Mouse (Mus musculus) cerebellum, postnatal 10 days (tissue): ENCODE measurements around the gene Gm11567.
"Not testable (repeated sequence)": the region's sequence is repeated elsewhere in the genome, so short reads cannot be mapped to it uniquely, and the experiment has no call there.

ENCODE experiments used
- DNase-seq, 2 experiments: peaks; one replicate each; pipeline ENCODE4 v3.0.0; 2021; ENCODE audit warnings: mixed read lengths in 2 of 2

Gm11567 gene

DNA sequence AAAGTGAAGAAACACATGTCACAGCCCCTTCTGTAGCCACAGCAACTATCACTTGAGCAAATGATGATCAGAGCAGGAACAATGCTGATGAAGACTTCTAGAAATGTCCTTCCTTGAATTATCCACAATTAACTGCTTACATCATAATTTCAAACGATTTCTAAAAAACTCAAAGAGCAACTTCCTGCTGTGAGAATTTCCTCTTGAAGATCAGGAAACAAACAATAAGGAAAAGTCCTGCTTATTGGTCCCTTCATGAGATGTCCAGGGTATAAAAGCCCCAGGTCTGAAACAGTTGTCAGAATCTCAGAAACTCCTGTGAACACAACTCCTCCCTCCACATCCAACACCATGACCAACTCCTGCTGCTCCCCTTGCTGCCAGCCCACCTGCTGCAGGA is at the start of gene Gm11567:
Gene Gm11567, plus strand, starts transcription at position 301 of the 400 bp plus-strand sequence.
- not testable (repeated sequence) for DNase-seq

DNA sequence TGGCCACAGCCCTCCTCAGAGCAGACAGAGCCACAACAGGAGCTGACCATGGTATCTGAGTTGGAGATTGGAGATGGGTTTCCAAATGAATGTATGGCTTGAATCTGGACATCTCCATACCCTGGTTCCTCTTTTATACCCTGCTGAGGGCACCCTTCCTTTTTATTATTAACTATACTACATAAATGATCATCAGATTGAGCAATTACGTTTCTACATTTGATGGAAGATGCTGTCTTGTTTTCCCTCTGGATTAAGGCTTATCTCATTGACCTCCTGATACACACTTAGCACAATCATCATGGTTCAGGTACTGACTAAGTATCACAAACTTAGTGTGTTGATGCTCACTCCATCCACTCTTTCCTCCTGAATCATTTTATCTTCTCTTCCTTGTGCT is 41.0 kb upstream of the Gm11567 start, which contains the start of gene 2300003K06Rik:
Gene 2300003K06Rik, minus strand, starts transcription at position 101 of the 400 bp plus-strand sequence.
- no peak for DNase-seq

DNA sequence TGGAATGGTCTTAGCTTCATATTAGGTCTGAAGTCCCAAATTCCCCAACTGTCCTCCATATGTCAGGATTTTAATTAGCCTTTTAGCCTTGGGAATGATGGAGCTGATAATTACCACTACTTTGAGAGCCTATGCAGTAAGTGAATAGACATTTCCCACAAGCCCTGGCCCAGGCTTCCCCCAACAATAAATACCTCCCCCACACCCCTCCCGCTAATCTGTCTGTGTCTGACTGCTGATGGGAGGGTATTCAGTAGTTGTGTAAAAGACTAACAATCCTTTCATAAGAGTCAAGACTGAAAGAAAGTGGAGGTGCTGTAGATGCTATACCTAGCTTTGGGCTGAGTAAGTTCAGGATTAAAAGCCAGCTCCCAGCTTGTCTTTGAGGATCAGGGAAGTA is 36.8 kb upstream of the Gm11567 start:
- DNase-seq: peak in 1 of 2 experiments; percentile 3

DNA sequence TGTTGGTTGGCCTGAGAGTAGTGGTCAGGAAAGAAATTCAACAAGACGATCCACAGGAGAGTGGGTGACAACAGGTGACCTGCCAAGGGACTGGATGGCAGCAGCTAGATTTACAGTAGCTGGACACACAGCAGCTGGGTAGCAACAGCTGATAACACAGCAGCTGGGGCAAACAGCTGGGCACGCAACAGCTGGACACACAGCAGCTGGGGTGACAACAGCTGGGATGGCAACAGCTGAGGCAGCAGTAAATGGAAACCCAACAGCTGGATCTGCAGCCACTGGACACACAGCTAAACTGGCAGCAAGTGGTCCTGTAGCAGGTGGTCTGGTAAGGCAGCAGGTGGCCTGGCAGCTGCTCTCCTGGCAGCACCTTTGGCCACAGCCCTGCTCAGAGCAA is 32.2 kb upstream of the Gm11567 start:
- DNase-seq: peak; percentile 8 to 11

DNA sequence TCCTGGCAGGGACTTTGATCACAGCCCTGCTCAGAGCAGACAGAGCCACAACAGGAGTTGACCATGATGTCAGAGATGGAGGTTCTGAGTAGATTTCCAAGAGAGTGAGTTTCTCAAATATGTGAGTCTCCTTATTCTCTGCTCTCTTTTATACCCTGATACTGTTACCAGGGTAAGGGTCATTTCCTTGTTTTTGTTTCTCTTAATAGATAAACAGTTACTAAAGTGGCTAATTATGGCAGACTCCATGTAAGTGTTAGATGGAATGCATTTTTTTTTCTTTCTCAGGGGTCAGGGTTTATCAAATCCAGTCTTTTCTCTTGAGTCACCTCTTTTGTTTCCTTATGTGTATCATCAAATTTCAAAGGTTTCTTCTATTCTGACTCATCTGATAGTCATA is 27.5 kb upstream of the Gm11567 start, which contains the start of gene Krtap4-16:
Gene Krtap4-16, minus strand, starts transcription at position 101 of the 400 bp plus-strand sequence.
- DNase-seq: no peak

DNA sequence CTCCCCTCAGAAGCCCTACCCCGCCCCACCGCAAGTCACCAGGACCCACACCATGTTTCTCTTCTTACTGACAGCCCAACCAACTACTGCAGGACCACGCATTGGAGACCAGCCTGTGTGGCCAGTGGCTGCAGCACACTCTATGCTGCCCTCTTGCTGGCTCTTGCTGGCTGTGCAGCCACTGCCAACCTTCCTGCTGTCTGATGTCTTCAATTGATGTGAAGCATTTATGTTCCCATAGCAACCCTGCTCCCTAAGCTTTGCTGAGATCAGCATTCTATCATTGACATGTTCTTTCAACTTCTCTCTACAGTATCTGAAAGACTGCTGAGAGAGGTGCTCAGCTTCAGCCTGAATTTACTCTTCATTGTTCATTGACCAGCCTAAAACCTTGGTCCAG is 24.9 kb upstream of the Gm11567 start:
- DNase-seq: peak; percentile 14 to 31

DNA sequence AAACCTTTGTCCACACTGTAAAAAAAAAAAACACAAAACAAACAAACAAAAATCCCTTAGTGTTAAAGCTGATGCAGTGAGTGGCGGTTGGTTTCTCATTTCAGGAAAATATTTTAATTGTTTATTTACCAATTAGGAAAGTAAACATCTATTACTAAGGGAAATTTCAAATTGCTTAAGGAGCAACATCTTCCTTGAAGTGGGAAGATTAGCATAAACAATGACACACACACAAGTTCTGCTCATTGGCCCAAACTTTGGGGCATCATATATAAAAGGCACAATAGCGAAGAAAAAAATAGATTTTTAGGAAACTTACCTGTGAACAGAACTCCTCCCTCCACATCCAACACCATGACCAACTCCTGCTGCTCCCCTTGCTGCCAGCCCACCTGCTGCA is 21.4 kb upstream of the Gm11567 start, which contains the start of gene Gm11568:
Gene Gm11568, plus strand, starts transcription at position 301 of the 400 bp plus-strand sequence.
- no peak for DNase-seq

DNA sequence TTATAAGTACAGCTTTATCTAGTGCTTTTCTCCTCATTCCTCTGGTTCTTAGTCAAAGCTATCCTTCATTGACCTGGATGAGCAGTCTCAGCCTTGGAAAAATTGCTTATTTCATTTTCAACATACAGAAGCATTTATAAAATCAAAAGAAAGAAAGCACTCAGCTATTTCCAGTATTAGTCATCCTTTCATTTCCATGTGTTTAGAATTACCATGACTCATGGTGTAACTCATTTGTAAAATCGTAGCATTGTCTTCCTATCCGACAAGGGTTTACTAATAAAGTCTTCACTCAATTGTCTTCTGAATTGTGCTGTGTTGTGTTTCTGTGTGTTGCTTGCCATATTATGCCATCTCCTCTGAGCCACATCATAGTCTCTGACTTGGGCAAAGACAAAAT is 20.2 kb upstream of the Gm11567 start:
- no peak for DNase-seq

DNA sequence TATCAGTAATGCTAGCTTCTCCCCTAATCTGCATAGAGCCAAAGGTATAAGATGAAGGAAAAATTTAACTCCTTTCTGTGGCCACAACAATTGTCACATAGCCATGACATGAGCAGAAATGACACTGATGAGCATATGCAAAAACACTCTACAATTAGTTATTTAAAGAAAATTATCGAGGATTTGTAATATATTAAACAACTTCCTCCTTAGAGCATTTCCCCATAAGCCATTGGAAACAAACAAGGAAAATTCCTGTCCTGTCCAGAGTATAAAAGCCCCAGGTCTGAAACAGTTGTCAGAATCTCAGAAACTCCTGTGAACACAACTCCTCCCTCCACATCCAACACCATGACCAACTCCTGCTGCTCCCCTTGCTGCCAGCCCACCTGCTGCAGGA is 14.8 kb upstream of the Gm11567 start, which contains the start of gene Gm11559:
Gene Gm11559, plus strand, starts transcription at position 301 of the 400 bp plus-strand sequence.
- not testable (repeated sequence) for DNase-seq

DNA sequence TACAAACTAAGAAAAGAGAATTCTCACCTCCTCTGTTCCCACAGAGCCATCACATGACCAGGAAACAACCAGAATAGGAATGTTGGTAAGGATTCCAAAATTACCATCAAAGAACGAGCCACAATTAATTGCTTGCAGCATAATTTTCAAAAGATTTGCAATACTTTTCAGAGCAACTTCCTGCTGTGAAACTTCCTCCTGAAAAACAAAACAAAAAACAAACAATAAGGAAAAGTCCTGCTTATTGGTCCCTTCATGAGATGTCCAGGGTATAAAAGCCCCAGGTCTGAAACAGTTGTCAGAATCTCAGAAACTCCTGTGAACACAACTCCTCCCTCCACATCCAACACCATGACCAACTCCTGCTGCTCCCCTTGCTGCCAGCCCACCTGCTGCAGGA is 5.9 kb upstream of the Gm11567 start, which contains the start of gene Krtap9-1:
Gene Krtap9-1, plus strand, starts transcription at position 301 of the 400 bp plus-strand sequence.
- DNase-seq: not testable (repeated sequence)

DNA sequence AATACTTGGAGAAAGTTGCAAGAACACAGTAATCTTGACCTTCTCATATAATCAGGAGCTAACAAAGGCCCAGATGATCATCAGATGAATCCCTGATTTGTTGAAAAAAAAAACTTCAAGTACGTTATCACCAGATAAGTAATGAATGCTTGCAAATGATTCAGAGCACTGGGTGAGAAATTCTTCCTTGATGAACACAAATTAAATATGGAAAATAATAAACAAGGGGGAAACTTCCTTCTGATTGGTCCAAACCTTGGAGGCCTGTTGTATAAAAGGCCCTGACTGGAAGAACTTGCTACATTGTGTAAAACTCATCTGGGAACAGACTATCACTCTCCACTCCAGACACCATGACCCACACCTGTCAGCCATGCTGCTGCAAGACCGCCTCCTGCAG is 28.6 kb downstream of the Gm11567 start, which contains the start of gene Krtap31-1:
Gene Krtap31-1, plus strand, starts transcription at position 301 of the 400 bp plus-strand sequence.
- no peak for DNase-seq

DNA sequence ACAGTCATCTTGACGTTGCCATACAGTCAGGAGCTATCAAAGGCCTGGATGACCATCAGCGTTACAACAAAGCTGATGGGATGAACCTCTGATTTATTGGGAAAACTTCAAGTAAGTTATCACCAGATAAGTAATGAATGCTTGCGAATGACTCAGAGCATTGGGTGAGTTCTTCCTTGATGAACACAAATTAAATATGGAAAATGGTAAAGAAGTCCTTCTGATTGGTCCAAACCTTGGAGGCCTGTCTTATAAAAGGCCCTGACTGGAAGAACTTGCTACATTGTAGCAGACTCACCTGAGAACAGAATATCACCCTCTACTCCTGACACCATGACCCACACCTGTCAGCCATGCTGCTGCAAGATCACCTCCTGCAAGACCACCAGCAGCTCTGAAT is 35.5 kb downstream of the Gm11567 start, which contains the start of gene Gm11565:
Gene Gm11565, plus strand, starts transcription at position 301 of the 400 bp plus-strand sequence.
- DNase-seq: no peak
